Mouse (Mus musculus): Measurements from ENCODE around the gene Nans.

Gene Nans

DNA sequence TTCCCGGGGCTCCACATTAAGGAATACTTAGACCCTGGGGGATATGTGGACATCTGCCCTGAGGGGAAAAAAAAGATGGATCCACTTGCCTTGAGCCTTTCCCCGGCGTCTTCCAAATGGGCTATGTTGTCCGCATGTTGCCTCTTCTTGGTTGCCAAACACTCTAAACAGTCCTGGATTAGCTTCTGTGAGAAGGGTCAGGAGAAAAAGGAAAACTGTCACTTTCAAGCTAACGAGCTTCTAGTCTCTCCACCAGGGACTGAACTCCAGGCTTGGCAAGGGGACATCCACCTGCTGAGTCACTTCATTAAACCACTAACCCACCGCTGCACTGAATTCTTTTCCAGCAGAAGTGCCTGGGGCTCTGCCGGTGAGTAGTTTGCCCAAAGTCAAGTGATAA, 43.9 kb downstream of the Nans start:
- no peak for DNase-seq (ENCODE audit: low spot score)

DNA sequence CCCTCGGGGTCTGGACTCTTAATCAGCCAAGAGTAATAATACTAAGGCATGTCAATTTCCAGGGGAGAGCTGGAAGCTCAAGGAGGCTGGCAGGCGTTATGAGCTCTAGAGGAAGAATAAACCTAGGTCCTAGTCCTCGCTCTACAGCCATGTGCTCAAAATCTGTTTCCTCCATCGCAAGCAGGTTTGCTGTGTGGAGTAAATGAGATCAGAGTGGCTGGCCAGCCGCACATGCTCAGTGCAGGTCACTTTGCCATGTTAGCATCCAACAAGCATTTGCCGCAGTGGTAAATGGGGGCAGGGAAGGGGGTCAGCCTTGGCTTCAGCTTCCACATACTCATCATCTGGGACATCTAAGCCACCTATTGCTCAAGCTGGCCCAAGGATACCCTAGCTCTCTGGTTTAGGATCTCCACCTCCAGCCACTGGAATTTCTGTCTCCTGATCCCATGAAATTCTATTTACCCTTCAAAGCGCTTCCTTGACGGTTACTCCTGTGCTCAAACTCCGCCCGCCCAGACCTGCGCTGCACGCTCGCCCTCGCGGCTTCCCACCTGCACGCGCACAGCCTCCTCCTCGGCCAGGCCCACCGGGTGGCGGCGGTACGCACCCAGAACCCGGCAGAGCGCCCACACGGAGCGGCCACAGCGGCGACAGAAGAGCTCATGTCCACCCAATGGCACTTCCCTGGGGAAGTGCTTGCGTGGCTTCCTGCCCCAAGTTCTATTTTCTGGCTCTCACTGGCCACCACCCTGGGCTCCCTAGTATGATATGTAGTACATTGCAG, 45.1 kb downstream of the Nans start:
- DNase-seq (ENCODE audit: low spot score), result no peak

DNA sequence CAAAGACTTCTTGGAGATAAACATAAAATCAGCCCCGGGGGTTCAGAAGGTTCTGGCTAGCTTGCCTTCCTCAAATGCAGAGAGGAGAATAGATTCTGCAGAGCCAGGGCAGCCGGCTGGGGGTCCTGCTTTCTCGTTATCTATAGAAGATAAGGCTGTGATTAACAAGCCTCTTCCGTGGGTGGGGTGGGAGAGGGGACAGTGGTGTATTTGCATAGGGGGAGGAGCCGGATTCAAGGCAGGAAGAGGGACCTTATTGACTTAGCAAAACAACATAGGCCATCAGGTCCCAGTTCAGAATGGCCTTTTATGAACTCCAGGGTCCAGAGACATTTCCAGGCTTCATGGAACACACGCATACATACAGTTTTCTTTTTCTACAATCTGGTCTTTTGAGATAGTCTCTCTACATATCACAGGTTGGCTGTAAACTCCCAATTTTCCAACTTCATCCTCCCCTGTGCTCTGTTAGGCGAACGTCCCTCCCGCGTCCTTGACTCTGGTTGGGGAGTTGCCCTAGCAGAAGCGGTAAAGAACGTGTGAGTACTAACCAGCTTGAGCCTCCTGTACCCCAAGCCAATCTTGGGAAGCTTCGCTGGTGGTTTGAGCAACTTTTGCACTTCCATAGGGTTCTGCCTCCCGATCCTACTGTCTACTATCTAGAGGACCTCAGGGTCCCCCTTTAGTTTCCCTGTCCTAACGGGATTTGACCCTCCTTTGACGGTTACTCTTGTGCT, 46.2 kb downstream of the Nans start:
- no peak for DNase-seq (ENCODE audit: low spot score)

DNA sequence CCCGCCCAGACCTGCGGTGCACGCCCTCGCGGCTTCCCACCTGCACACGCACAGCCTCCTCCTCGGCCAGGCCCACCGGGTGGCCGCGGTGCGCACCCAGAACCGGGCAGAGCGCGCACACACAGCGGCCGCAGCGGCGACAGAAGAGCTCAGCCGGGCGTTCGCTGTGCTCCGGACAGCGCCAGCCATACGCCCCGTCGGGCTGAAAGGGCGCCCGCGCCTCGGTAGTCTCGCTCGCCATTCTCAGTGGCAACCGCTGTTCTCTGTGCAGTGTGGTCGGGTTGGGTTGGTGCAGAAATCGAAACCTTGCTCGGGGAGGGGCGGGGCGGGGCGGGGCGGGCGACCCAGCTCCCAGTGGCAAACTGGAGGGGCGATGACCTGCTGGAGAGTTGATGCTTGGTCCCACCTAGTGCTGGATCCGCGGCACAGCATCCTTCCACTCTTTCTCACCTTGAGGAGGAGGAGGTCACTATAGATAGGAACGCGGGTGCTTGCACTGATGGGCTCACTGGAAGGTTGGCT, 46.9 kb downstream of the Nans start, which contains the start of gene Trim14:
TSS of gene Trim14 (minus strand) at position 302 of the 522 bp plus-strand sequence.
- DNase-seq (ENCODE audit: low spot score), result no peak

GRCm38 (mm10) chr4:46539167-46539566, 50.1 kb downstream of the Nans start:
- no peak for DNase-seq (ENCODE audit: low spot score)

DNA sequence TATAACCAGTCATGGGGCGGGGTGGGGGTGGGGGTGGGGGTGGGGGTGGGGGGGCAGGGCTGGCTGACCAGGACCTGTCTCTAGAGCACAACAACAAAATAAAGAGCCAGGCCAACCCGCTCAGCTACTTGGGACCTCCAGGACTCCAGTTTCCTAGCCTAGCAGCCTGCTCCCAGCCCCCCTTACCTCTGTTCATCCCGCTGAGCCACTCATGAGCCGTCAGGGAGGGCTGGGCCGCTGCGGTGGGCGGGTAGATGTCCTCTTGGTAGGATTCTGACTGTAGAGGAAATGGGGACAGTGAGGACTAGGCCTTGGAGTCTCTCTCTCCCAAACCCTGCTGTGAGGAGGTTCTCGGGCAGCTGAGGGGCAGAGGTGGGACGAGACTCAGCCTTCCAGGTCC, 52.7 kb downstream of the Nans start:
- no peak for DNase-seq (ENCODE audit: low spot score)

DNA sequence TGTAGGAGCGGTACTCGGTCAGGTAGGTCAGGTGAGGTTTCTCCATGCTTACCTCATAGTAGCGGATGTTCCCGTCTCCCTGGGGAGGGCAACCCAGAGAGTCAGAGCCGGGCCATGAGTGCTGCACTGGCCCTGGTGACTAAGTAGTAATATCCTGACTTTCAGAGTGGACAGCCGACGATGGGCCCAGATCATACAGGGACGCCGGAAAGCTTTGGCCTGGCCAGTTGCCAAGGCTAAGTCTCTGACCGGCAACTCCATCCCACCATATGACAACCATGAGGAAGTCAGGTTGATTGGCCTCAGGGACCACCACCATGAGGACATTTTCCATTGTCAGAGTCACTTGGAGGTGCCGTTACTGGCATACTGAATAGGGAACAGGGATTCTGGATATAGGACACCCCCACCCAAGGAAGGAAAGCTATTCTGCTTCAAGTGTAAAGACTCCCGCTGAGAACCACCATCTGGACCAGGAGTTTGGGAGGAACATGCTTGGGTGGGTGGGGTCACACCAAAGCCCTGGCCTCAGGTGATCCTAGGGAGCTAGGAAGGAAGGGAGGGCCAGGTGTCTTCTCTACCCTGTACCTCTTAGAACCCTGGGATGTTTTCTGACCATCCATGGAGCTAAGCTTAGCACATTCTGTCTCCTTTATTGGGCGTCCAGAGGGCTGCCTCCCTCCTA, 54.5 kb downstream of the Nans start:
- DNase-seq (ENCODE audit: low spot score), result no peak

GRCm38 (mm10) chr4:46544313-46544712, 55.3 kb downstream of the Nans start:
- no peak for DNase-seq (ENCODE audit: low spot score)

- no peak for DNase-seq (ENCODE audit: low spot score)
Measured at GRCm38 (mm10) chr4:46545498-46545897, 56.5 kb downstream of the Nans start.

GRCm38 (mm10) chr4:46546709-46547108, 57.7 kb downstream of the Nans start:
- DNase-seq (ENCODE audit: low spot score), result no peak

DNA sequence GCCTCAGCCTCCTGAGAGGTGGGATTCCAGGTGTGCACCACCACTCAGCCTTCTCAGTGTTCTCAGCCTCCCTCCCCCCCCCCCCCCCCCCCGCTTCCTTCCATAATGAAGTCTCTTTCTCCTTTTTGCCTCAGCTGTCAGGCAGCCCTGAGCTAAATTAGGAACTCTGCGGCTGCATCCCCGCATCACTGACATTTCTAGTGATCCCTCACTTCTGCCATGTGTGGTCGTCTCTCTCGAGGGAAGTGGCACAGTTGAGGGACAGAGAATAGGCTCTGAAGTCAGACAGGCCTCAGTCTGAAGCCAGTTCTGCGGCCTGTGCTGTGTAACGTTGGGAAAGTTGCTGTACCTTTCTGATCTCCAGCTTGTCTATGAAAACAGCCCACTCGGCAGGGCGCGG, 60.9 kb downstream of the Nans start:
- DNase-seq (ENCODE audit: low spot score), result no peak

DNA sequence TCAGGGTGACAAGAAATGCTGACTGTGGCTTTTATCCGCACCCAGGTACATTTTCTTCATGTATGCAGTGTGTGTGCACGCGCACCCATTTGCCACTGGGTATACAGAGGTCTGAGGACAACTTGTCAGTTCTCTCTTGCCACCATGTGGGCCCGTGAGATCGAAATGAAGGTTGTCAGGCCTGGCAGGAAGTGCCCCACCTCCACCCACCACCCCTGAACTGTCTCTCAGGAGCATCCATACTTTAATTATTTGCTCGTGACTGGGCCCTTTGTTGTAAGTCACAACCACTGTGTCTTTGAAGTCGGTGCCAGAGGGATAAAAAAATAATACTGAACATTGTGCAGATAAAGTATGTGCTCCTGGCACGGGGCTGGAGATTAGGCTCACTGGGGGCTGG, 61.4 kb downstream of the Nans start:
- DNase-seq (ENCODE audit: low spot score), result no peak
